Mouse (Mus musculus): ENCODE results near the gene Stx3. TPM values are rescaled to one million over a fixed set of nuclear protein-coding genes. Genes with fewer than 3 reads are reported as not detected.

Stx3 gene
- 58.1 and 63.1 TPM in 2 replicates for polyA plus RNA-seq (2012; rRNA removed)

GRCm38 (mm10) chr19:11819143-11819700 lies at the start of gene Stx3:
TSS of gene Stx3 (minus strand) at chr19:11819403.
- no peak for DNase-seq
- no peaks in the 10 kb centered on the region for H3K4me1 ChIP-seq (ENCODE audit: control insufficient read depth, insufficient read depth, low read length)
- no peaks in the 10 kb centered on the region for H3K27me3 ChIP-seq (ENCODE audit: control insufficient read depth, insufficient read depth, low read length)
- H3K4me3 ChIP-seq (replicated peaks; ENCODE audit: insufficient read depth, low read depth, low read length): peak within 1 kb of the TSS; percentile 81
- under 1% methylated on average over 20 of the region's 20 CpGs for WGBS
- peak within 1 kb of the TSS; percentile 65; the same call in 1 of the 2 replicates for H3K27ac ChIP-seq (ENCODE audit: insufficient read depth, low read length)
- TF ChIP-seq CTCF (IDR thresholded peaks at IDR 0.05; ENCODE audit: borderline replicate concordance, insufficient read depth, low read depth, low read length) (no peak), POLR2A (IDR thresholded peaks at IDR 0.05; ENCODE audit: borderline replicate concordance, insufficient read depth, low read length) (no peak)

- H3K4me1 ChIP-seq (ENCODE audit: control insufficient read depth, insufficient read depth, low read length): no peaks in the 10 kb centered on the region
- H3K27ac ChIP-seq (ENCODE audit: insufficient read depth, low read length): no peak overlapping the region
- TF ChIP-seq CTCF (IDR thresholded peaks at IDR 0.05; ENCODE audit: borderline replicate concordance, insufficient read depth, low read depth, low read length) (no peak), POLR2A (IDR thresholded peaks at IDR 0.05; ENCODE audit: borderline replicate concordance, insufficient read depth, low read length) (no peak)
- H3K27me3 ChIP-seq (ENCODE audit: control insufficient read depth, insufficient read depth, low read length): no peaks in the 10 kb centered on the region
- H3K4me3 ChIP-seq (replicated peaks; ENCODE audit: insufficient read depth, low read depth, low read length): no peak overlapping the region
- WGBS: 81% methylated on average over 2 of the region's 2 CpGs
- DNase-seq: no peak
These were observed 48.6 kb upstream of the Stx3 start for GRCm38 (mm10) chr19:11867837-11868236.

- Histone ChIP-seq H3K4me3 (replicated peaks; ENCODE audit: insufficient read depth, low read depth, low read length) (no peak within 1 kb of the TSS), H3K27me3 (ENCODE audit: control insufficient read depth, insufficient read depth, low read length) (no peaks in the 10 kb centered on the region), H3K4me1 (ENCODE audit: control insufficient read depth, insufficient read depth, low read length) (no peaks in the 10 kb centered on the region), H3K27ac (ENCODE audit: insufficient read depth, low read length) (no peak within 1 kb of the TSS)
- TF ChIP-seq POLR2A (IDR thresholded peaks at IDR 0.05; ENCODE audit: borderline replicate concordance, insufficient read depth, low read length) (no peak), CTCF (IDR thresholded peaks at IDR 0.05; ENCODE audit: borderline replicate concordance, insufficient read depth, low read depth, low read length) (no peak)
- 93% methylated on average over 1 of the region's 1 CpGs for WGBS
- DNase-seq: no peak
These were observed 41.8 kb upstream of the Stx3 start, which contains the start of gene Olfr1418 for GRCm38 (mm10) chr19:11860966-11861365. TSS of gene Olfr1418 (minus strand) at chr19:11861066.

GRCm38 (mm10) chr19:11856506-11856905 lies 37.3 kb upstream of the Stx3 start:
- no peaks in the 10 kb centered on the region for H3K27me3 ChIP-seq (ENCODE audit: control insufficient read depth, insufficient read depth, low read length)
- H3K4me1 ChIP-seq (ENCODE audit: control insufficient read depth, insufficient read depth, low read length): no peaks in the 10 kb centered on the region
- 76% methylated on average over 6 of the region's 6 CpGs for WGBS
- no peak overlapping the region for H3K4me3 ChIP-seq (replicated peaks; ENCODE audit: insufficient read depth, low read depth, low read length)
- TF ChIP-seq POLR2A (IDR thresholded peaks at IDR 0.05; ENCODE audit: borderline replicate concordance, insufficient read depth, low read length): no peak
- no peak for TF ChIP-seq CTCF (IDR thresholded peaks at IDR 0.05; ENCODE audit: borderline replicate concordance, insufficient read depth, low read depth, low read length)
- no peak for DNase-seq
- no peak overlapping the region for H3K27ac ChIP-seq (ENCODE audit: insufficient read depth, low read length)

- TF ChIP-seq POLR2A (IDR thresholded peaks at IDR 0.05; ENCODE audit: borderline replicate concordance, insufficient read depth, low read length) (no peak), CTCF (IDR thresholded peaks at IDR 0.05; ENCODE audit: borderline replicate concordance, insufficient read depth, low read depth, low read length) (no peak)
These were observed 35.6 kb upstream of the Stx3 start for GRCm38 (mm10) chr19:11854821-11855220.

GRCm38 (mm10) chr19:11852652-11853051 lies 33.4 kb upstream of the Stx3 start:
- TF ChIP-seq POLR2A (IDR thresholded peaks at IDR 0.05; ENCODE audit: borderline replicate concordance, insufficient read depth, low read length) (no peak), CTCF (IDR thresholded peaks at IDR 0.05; ENCODE audit: borderline replicate concordance, insufficient read depth, low read depth, low read length) (no peak)

More at GRCm38 (mm10) chr19:11854821-11855220, 35.6 kb upstream of the Stx3 start:
- no peaks in the 10 kb centered on the region for H3K27me3 ChIP-seq (ENCODE audit: control insufficient read depth, insufficient read depth, low read length)
- 93% methylated on average over 2 of the region's 2 CpGs for WGBS
- no peaks in the 10 kb centered on the region for H3K4me1 ChIP-seq (ENCODE audit: control insufficient read depth, insufficient read depth, low read length)
- H3K4me3 ChIP-seq (replicated peaks; ENCODE audit: insufficient read depth, low read depth, low read length): no peak overlapping the region
- DNase-seq: no peak
- no peak overlapping the region for H3K27ac ChIP-seq (ENCODE audit: insufficient read depth, low read length)

GRCm38 (mm10) chr19:11846333-11846732 lies 27.1 kb upstream of the Stx3 start:
- peak in 1 of 2 experiments; percentile 19 for DNase-seq
- Histone ChIP-seq H3K4me3 (replicated peaks; ENCODE audit: insufficient read depth, low read depth, low read length) (no peak overlapping the region), H3K27me3 (ENCODE audit: control insufficient read depth, insufficient read depth, low read length) (no peaks in the 10 kb centered on the region), H3K4me1 (ENCODE audit: control insufficient read depth, insufficient read depth, low read length) (peaks cover 3% of the 10 kb centered on the region; the same call in 1 of the 2 replicates), H3K27ac (ENCODE audit: insufficient read depth, low read length) (no peak overlapping the region)
- 31% methylated on average over 4 of the region's 4 CpGs for WGBS
- TF ChIP-seq CTCF (IDR thresholded peaks at IDR 0.05; ENCODE audit: borderline replicate concordance, insufficient read depth, low read depth, low read length): no peak
- TF ChIP-seq POLR2A (IDR thresholded peaks at IDR 0.05; ENCODE audit: borderline replicate concordance, insufficient read depth, low read length): no peak

More at GRCm38 (mm10) chr19:11852652-11853051, 33.4 kb upstream of the Stx3 start:
- WGBS: 61% methylated on average over 4 of the region's 4 CpGs
- Histone ChIP-seq H3K27me3 (ENCODE audit: control insufficient read depth, insufficient read depth, low read length) (no peaks in the 10 kb centered on the region), H3K4me1 (ENCODE audit: control insufficient read depth, insufficient read depth, low read length) (no peaks in the 10 kb centered on the region), H3K27ac (ENCODE audit: insufficient read depth, low read length) (no peak overlapping the region), H3K4me3 (replicated peaks; ENCODE audit: insufficient read depth, low read depth, low read length) (no peak overlapping the region)
- no peak for DNase-seq

- TF ChIP-seq POLR2A (IDR thresholded peaks at IDR 0.05; ENCODE audit: borderline replicate concordance, insufficient read depth, low read length) (no peak), CTCF (IDR thresholded peaks at IDR 0.05; ENCODE audit: borderline replicate concordance, insufficient read depth, low read depth, low read length) (no peak)
- Histone ChIP-seq H3K4me1 (ENCODE audit: control insufficient read depth, insufficient read depth, low read length) (no peaks in the 10 kb centered on the region), H3K27ac (ENCODE audit: insufficient read depth, low read length) (no peak within 1 kb of the TSS), H3K27me3 (ENCODE audit: control insufficient read depth, insufficient read depth, low read length) (no peaks in the 10 kb centered on the region), H3K4me3 (replicated peaks; ENCODE audit: insufficient read depth, low read depth, low read length) (no peak within 1 kb of the TSS)
- no peak for DNase-seq
- WGBS: 90% methylated on average over 4 of the region's 4 CpGs
These were observed 19.9 kb upstream of the Stx3 start, which contains the start of gene Olfr1417 for GRCm38 (mm10) chr19:11839119-11839518. TSS of gene Olfr1417 (minus strand) at chr19:11839219.
